Mouse (Mus musculus) liver, adult 2 months (tissue): ENCODE data around the gene Crip1. TPM values are rescaled to one million over a fixed set of nuclear protein-coding genes. Genes with fewer than 3 reads are reported as not detected.

Experiments
- DNase-seq: peaks from one replicate; pipeline ENCODE4 v3.0.0-alpha.2; 2011; ENCODE audit warnings: low read depth, low spot score; ENCODE audit errors: extremely low read depth
- H3K27ac ChIP-seq: fragments of 200-500 bp; replicated peaks from 2 replicates; pipeline ENCODE4 v1.5.1; 2012; ENCODE audit warnings: low read depth, mild to moderate bottlenecking, control low read depth, inconsistent platforms, low read length; ENCODE audit not compliant: insufficient read depth
- H3K27me3 ChIP-seq: fragments of 200-500 bp; 2 replicates; pipeline ENCODE4 v1.6.1; 2012; ENCODE audit warnings: mild to moderate bottlenecking, moderate library complexity, low read length, inconsistent platforms; ENCODE audit not compliant: control insufficient read depth, insufficient read depth
- H3K36me3 ChIP-seq: fragments of 200-500 bp; 2 replicates; pipeline ENCODE4 v1.6.1; 2012; ENCODE audit warnings: low read length, inconsistent platforms; ENCODE audit not compliant: control insufficient read depth, insufficient read depth
- H3K4me1 ChIP-seq: fragments of 200-500 bp; 2 replicates; pipeline ENCODE4 v1.6.1; 2011; ENCODE audit warnings: low read length; ENCODE audit not compliant: control insufficient read depth, insufficient read depth
- H3K4me3 ChIP-seq: fragments of 200-500 bp; 2 replicates; pipeline ENCODE4 v1.5.1; 2011; ENCODE audit warnings: low read depth, mild to moderate bottlenecking, control low read depth, low read length, moderate library complexity; ENCODE audit not compliant: insufficient read depth
- H3K79me2 ChIP-seq: fragments of 200-500 bp; 2 replicates; pipeline ENCODE4 v1.6.1; 2012; ENCODE audit warnings: inconsistent platforms, mild to moderate bottlenecking, low read length, moderate library complexity; ENCODE audit not compliant: control insufficient read depth, insufficient read depth
- H3K9ac ChIP-seq: fragments of 200-500 bp; 2 replicates; pipeline ENCODE4 v1.6.1; 2012; ENCODE audit warnings: low read depth, mild to moderate bottlenecking, control low read depth, inconsistent platforms, low read length
- CTCF ChIP-seq: fragments of 200-500 bp; IDR thresholded peaks from 2 replicates; pipeline ENCODE4 v1.5.1; 2011; ENCODE audit warnings: low read depth, low read length, control low read depth
- POLR2A ChIP-seq: fragments of 200-500 bp; IDR thresholded peaks from 2 replicates; pipeline ENCODE4 v1.6.1; 2011; ENCODE audit warnings: low read length, control low read depth; ENCODE audit not compliant: insufficient read depth; ENCODE audit errors: extremely low read depth
- WGBS: fragments of 180-500 bp; shearing (Covaris S2); methylation state at CpG from one replicate; pipeline ENCODE4 v1.1.7; 2018; 5-methylcytosine and 5-hydroxymethylcytosine counted together
- polyA plus RNA-seq: library from polyadenylated mRNA; depleted of rRNA; stranded (reverse); fragments of >200 nt; gene quantifications from 2 replicates; pipeline ENCODE4 v1.2.3, GENCODE M21; 2012
- total RNA-seq: library from RNA; depleted of rRNA; stranded (reverse); fragments of >200 nt; gene quantifications from 2 replicates; pipeline ENCODE4 v1.2.3, GENCODE M21; 2014

Gene Crip1
- total and polyA plus RNA-seq, 2 experiments: 22.2 to 25.0 TPM

- Histone ChIP-seq H3K79me2 (no peaks in the 10 kb centered on the region), H3K36me3 (peaks cover 7% of the 10 kb centered on the region; the same call in 1 of the 2 replicates), H3K27me3 (no peaks in the 10 kb centered on the region), H3K4me1 (no peaks in the 10 kb centered on the region), H3K9ac (no peak overlapping the region), H3K4me3 (no peak overlapping the region), H3K27ac (no peak overlapping the region)
- no peak for TF ChIP-seq POLR2A
- 80% methylated on average over 5 of the region's 5 CpGs for WGBS
- DNase-seq: no peak
Measured at GRCm38 (mm10) chr12:113133861-113134403, 12.2 kb upstream of the Crip1 start.

- WGBS: 95% methylated on average over 4 of the region's 4 CpGs
- no peaks in the 10 kb centered on the region for H3K27me3 ChIP-seq
- no peaks in the 10 kb centered on the region for H3K79me2 ChIP-seq
- H3K4me1 ChIP-seq: no peaks in the 10 kb centered on the region
- TF ChIP-seq POLR2A: no peak
- no peak for TF ChIP-seq CTCF
- no peak overlapping the region for H3K9ac ChIP-seq
- H3K36me3 ChIP-seq: peaks cover 7% of the 10 kb centered on the region; the same call in 1 of the 2 replicates
- no peak overlapping the region for H3K27ac ChIP-seq
- H3K4me3 ChIP-seq: no peak overlapping the region
- DNase-seq: no peak
Measured at GRCm38 (mm10) chr12:113134502-113134901, 11.6 kb upstream of the Crip1 start.

GRCm38 (mm10) chr12:113135401-113135800 is 10.7 kb upstream of the Crip1 start:
- H3K4me3 ChIP-seq: no peak overlapping the region
- H3K36me3 ChIP-seq: peaks cover 7% of the 10 kb centered on the region; the same call in 1 of the 2 replicates
- 93% methylated on average over 7 of the region's 7 CpGs for WGBS
- no peak overlapping the region for H3K9ac ChIP-seq
- no peak for TF ChIP-seq POLR2A
- TF ChIP-seq CTCF: no peak
- no peaks in the 10 kb centered on the region for H3K4me1 ChIP-seq
- H3K27ac ChIP-seq: no peak overlapping the region
- DNase-seq: no peak
- no peaks in the 10 kb centered on the region for H3K27me3 ChIP-seq
- H3K79me2 ChIP-seq: no peaks in the 10 kb centered on the region

- Histone ChIP-seq H3K4me3 (no peak overlapping the region), H3K27ac (no peak overlapping the region), H3K27me3 (no peaks in the 10 kb centered on the region), H3K9ac (no peak overlapping the region), H3K4me1 (peaks cover 3% of the 10 kb centered on the region; the same call in 1 of the 2 replicates), H3K36me3 (peaks cover 5% of the 10 kb centered on the region; the same call in 1 of the 2 replicates), H3K79me2 (no peaks in the 10 kb centered on the region)
- TF ChIP-seq CTCF: no peak
- TF ChIP-seq POLR2A: no peak
- WGBS: 92% methylated on average over 17 of the region's 17 CpGs
- no peak for DNase-seq
Measured at GRCm38 (mm10) chr12:113136492-113137020, 9.6 kb upstream of the Crip1 start.

- peaks cover 5% of the 10 kb centered on the region for H3K4me1 ChIP-seq
- DNase-seq: no peak
- H3K4me3 ChIP-seq: no peak overlapping the region
- no peaks in the 10 kb centered on the region for H3K27me3 ChIP-seq
- no peaks in the 10 kb centered on the region for H3K79me2 ChIP-seq
- H3K27ac ChIP-seq: no peak overlapping the region
- no peak for TF ChIP-seq POLR2A
- TF ChIP-seq CTCF: no peak
- peaks cover 3% of the 10 kb centered on the region; the same call in 1 of the 2 replicates for H3K36me3 ChIP-seq
- 91% methylated on average over 18 of the region's 18 CpGs for WGBS
- no peak overlapping the region for H3K9ac ChIP-seq
Measured at GRCm38 (mm10) chr12:113137260-113138213, 8.6 kb upstream of the Crip1 start.
